Mouse (Mus musculus) lung, embryonic 15.5 days (tissue): ENCODE measurements around the gene Kcnq5. TPM values are rescaled to one million over a fixed set of nuclear protein-coding genes. Genes with fewer than 3 reads are reported as not detected.
"Not testable (repeated sequence)": the region's sequence is repeated elsewhere in the genome, so short reads cannot be mapped to it uniquely, and the experiment has no call there.

ENCODE experiments used
- ATAC-seq: fragments of 200-750 bp; cut with Nextera tagmentation; 2 replicates; pipeline ENCODE4 v1.8.0; 2017; ENCODE audit warnings: moderate number of reproducible peaks, borderline replicate concordance; ENCODE audit not compliant: low FRiP score, low TSS enrichment; ENCODE audit errors: extremely low read depth
- H3K27ac ChIP-seq: fragments of 300-500 bp; sonication (generic); 2 replicates; pipeline ENCODE4 v1.5.1; 2015; ENCODE audit warnings: moderate library complexity, mild to moderate bottlenecking, inconsistent platforms
- H3K27me3 ChIP-seq: fragments of 300-500 bp; sonication (generic); 2 replicates; pipeline ENCODE4 v1.6.1; 2015; ENCODE audit warnings: inconsistent platforms
- H3K36me3 ChIP-seq: fragments of 300-500 bp; sonication (generic); 2 replicates; pipeline ENCODE4 v1.6.1; 2015; ENCODE audit warnings: inconsistent platforms
- H3K4me1 ChIP-seq: fragments of 300-500 bp; sonication (generic); 2 replicates; pipeline ENCODE4 v1.6.1; 2015; ENCODE audit warnings: inconsistent platforms
- H3K4me2 ChIP-seq: fragments of 300-500 bp; sonication (generic); 2 replicates; pipeline ENCODE4 v1.6.1; 2015; ENCODE audit warnings: inconsistent platforms, mild to moderate bottlenecking, moderate library complexity
- H3K4me3 ChIP-seq: fragments of 300-500 bp; sonication (generic); 2 replicates; pipeline ENCODE4 v1.5.1; 2015; ENCODE audit warnings: mild to moderate bottlenecking, inconsistent platforms
- H3K9ac ChIP-seq: fragments of 300-500 bp; sonication (generic); 2 replicates; pipeline ENCODE4 v1.6.1; 2015; ENCODE audit warnings: inconsistent platforms
- H3K9me3 ChIP-seq: fragments of 300-500 bp; sonication (generic); 2 replicates; pipeline ENCODE4 v1.6.1; 2016; ENCODE audit warnings: inconsistent platforms
- WGBS: fragments of 180-500 bp; shearing (Covaris S2); methylation state at CpG from one replicate; pipeline ENCODE4 v1.1.7; 2015; 5-methylcytosine and 5-hydroxymethylcytosine counted together
- polyA plus RNA-seq: library from polyadenylated mRNA; unstranded; fragments of >200 nt; fragmentation: Nextera tagmentation; extraction: Ambion mirVana; gene quantifications from 2 replicates; pipeline ENCODE4 v1.2.1, GENCODE M21; 2015

Kcnq5 gene
- polyA plus RNA-seq, 1 experiment from 2014 or later: 1.5 TPM

DNA sequence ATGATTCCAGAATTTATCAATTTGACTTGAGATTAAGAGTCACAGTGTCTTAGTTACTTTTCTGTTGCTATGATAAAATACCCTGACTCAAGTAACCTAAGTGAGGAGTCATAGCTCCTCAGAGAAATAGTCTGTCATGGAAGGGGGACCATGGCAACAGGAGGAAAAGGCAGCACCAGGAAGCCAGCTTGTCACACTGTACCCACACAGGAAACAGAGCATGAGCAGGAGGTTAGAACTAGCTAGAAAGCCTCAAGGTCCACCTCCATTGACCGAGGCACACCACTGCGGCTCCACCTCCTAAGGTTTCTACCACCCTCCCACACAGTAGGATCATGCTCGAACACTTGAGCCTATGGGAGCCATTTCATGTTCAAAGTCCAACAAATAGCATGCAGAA lies 343.0 kb downstream of the Kcnq5 start:
- no peak for ATAC-seq
- no peaks in the 10 kb centered on the region for H3K36me3 ChIP-seq
- no peaks in the 10 kb centered on the region for H3K9me3 ChIP-seq
- no peak overlapping the region for H3K27ac ChIP-seq
- no peaks in the 10 kb centered on the region for H3K4me1 ChIP-seq
- no peak overlapping the region for H3K4me2 ChIP-seq
- H3K27me3 ChIP-seq: no peaks in the 10 kb centered on the region
- no peak overlapping the region for H3K4me3 ChIP-seq
- H3K9ac ChIP-seq: no peak overlapping the region
- WGBS: 91% methylated on average over 3 of the region's 3 CpGs

DNA sequence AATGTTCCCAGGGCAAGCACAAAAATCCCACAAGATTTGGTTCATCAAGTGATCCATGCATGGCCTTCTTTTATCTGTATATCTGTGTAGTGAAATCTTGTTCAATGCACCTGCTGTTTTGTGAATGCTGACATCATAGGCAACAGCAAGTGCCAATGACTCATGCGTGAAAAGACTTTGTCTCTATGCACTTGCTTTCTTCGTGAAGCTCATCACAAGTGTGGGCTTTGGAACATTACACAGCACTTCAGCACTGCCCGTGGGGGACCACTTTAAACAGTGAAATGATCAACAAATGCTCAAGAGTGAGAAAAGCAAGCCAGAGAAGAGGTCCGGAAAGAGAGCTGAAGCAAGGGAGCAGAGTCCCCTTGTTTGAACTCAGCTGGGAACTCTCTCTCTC lies 345.1 kb downstream of the Kcnq5 start:
- Histone ChIP-seq H3K9ac (no peak overlapping the region), H3K4me1 (no peaks in the 10 kb centered on the region), H3K27me3 (no peaks in the 10 kb centered on the region), H3K4me2 (no peak overlapping the region), H3K27ac (no peak overlapping the region), H3K4me3 (no peak overlapping the region), H3K36me3 (no peaks in the 10 kb centered on the region), H3K9me3 (no peaks in the 10 kb centered on the region)
- 60% methylated on average over 4 of the region's 4 CpGs for WGBS
- no peak for ATAC-seq

DNA sequence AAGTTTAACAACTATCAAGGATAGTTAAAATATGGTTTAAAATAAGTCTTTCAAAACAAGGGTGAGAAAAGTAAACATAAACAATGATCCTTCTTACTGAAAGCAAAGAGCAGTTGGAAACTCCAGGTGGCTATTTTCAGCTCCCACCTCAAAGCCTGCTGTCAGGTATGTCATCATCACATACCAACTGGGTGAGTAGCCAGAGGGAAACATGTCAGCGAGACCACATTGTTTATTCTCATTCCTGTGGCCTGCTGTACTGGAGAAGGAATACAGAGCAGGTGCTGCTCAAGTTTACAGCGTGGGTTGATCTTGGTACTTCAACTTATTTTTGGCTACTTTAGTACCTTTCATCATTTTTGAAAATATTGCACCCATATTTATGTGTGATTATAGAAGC lies 347.8 kb downstream of the Kcnq5 start:
- H3K4me2 ChIP-seq: no peak overlapping the region
- H3K27ac ChIP-seq: no peak overlapping the region
- no peaks in the 10 kb centered on the region for H3K9me3 ChIP-seq
- H3K36me3 ChIP-seq: no peaks in the 10 kb centered on the region
- H3K27me3 ChIP-seq: no peaks in the 10 kb centered on the region
- H3K9ac ChIP-seq: no peak overlapping the region
- no peak for ATAC-seq
- H3K4me1 ChIP-seq: no peaks in the 10 kb centered on the region
- H3K4me3 ChIP-seq: no peak overlapping the region
- WGBS: 13% methylated on average over 2 of the region's 2 CpGs

DNA sequence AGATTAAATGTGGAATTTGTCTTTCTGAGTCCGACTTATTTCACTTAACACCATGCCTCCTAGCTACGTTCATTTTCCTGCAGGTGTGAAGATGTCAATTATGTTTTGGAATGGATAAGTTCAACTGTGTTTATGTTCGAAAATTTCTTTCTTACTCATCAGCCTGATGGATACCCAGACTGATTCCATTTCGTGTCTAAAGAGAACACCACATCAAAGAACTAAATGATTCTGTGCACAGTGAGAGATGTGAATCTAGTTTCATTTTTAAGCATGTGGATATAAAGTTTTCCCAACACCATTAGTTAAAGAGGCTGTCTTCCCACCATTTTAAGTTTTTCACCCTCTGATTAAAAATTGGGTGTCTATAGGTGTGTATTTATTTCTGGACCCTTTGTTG lies 357.7 kb downstream of the Kcnq5 start:
- Histone ChIP-seq H3K9ac (no peak overlapping the region), H3K27ac (no peak overlapping the region), H3K4me2 (no peak overlapping the region), H3K36me3 (no peaks in the 10 kb centered on the region), H3K9me3 (no peaks in the 10 kb centered on the region), H3K4me3 (no peak overlapping the region), H3K27me3 (no peaks in the 10 kb centered on the region), H3K4me1 (no peaks in the 10 kb centered on the region)
- no peak for ATAC-seq
- WGBS: 62% methylated on average over 4 of the region's 4 CpGs

DNA sequence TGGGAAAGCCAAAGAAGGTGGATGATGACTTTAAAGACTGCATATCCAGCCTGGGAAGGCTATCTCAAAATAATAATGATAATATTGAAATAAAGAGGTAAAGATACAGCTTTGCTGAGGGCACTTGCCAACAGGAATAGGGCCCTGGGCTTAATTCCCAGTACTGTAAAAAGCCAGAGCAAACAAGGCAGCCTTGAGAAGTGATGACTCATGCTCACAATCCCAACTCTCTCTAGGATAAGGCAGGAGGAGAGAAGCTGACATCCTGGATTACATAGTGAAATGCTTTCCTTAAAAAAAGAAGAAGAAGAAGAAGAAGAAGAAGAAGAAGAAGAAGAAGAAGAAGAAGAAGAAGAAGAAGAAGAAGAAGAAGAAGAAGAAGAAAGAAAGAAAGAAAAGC lies 359.2 kb downstream of the Kcnq5 start:
- Histone ChIP-seq H3K9ac (no peak overlapping the region), H3K36me3 (no peaks in the 10 kb centered on the region), H3K27me3 (no peaks in the 10 kb centered on the region), H3K4me1 (no peaks in the 10 kb centered on the region), H3K4me2 (no peak overlapping the region), H3K9me3 (no peaks in the 10 kb centered on the region), H3K27ac (no peak overlapping the region), H3K4me3 (no peak overlapping the region)
- ATAC-seq: no peak

DNA sequence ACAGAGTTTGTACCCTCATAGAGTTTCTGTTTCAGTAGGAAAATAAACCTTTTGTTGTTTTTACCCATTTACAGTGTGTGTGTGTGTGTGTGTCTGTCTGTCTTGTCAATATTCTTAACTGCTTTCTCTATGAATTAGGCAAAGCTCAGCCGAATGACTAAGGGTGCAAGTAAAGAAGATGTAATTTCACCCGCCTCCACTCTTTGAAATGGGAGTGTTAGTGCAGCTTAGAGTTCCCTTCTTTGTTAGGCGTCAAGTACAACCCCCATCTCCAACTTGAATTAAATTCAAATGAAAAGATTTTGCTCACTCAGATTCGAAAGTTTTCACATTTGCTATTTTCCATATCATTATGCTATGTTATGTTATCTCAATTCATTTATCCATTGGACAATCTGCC lies 361.1 kb downstream of the Kcnq5 start:
- Histone ChIP-seq H3K4me1 (no peaks in the 10 kb centered on the region), H3K4me2 (no peak overlapping the region), H3K27ac (no peak overlapping the region), H3K4me3 (no peak overlapping the region), H3K9ac (no peak overlapping the region), H3K36me3 (no peaks in the 10 kb centered on the region), H3K9me3 (no peaks in the 10 kb centered on the region), H3K27me3 (no peaks in the 10 kb centered on the region)
- 80% methylated on average over 4 of the region's 4 CpGs for WGBS
- no peak for ATAC-seq

DNA sequence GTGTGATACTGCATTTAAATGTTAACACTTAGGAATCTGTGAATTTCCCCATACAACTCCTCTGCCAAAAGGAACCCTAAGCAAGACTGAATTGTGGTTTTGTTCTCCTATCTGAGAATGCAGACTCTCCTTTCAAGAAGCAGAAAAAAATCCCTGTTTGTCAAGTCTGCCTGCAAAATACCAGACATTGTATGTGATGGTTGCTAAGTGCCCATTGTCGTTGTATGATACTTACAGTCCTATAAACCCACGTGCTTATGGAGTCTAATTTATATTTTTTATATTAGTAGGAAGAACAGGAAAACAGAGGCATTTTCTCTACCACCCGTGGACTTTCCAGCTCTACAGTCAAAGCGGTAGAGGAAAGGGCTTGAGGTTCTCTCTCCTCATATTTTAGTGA lies 367.9 kb downstream of the Kcnq5 start:
- no peak overlapping the region for H3K27ac ChIP-seq
- H3K4me2 ChIP-seq: no peak overlapping the region
- ATAC-seq: no peak
- WGBS: 48% methylated on average over 4 of the region's 4 CpGs
- no peaks in the 10 kb centered on the region for H3K9me3 ChIP-seq
- no peaks in the 10 kb centered on the region for H3K27me3 ChIP-seq
- H3K9ac ChIP-seq: no peak overlapping the region
- H3K4me1 ChIP-seq: no peaks in the 10 kb centered on the region
- no peaks in the 10 kb centered on the region for H3K36me3 ChIP-seq
- no peak overlapping the region for H3K4me3 ChIP-seq

DNA sequence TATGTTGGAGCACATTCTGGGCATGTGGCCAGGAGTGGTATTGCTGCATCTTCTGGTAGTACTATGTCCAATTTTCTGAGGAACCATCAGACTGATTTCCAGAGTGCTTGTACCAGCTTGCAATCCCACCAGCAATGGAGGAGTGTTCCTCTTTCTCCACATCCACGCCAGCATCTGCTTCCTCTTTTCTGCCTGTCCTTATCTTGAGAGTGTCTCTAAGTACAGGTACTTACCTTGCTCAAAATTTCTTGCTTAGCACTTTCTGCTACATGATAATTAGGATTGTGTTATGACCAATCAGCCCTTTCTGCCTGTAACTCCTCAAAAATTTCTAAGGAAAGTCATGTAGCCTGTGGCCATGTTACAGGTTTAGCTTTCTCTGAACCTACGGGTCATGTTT lies 394.3 kb downstream of the Kcnq5 start:
- not testable (repeated sequence) for H3K9me3 ChIP-seq, ATAC-seq, H3K4me1 ChIP-seq, H3K4me3 ChIP-seq, H3K9ac ChIP-seq, H3K36me3 ChIP-seq, H3K27ac ChIP-seq, H3K27me3 ChIP-seq, H3K4me2 ChIP-seq
- WGBS: 79% methylated on average over 2 of the region's 2 CpGs

DNA sequence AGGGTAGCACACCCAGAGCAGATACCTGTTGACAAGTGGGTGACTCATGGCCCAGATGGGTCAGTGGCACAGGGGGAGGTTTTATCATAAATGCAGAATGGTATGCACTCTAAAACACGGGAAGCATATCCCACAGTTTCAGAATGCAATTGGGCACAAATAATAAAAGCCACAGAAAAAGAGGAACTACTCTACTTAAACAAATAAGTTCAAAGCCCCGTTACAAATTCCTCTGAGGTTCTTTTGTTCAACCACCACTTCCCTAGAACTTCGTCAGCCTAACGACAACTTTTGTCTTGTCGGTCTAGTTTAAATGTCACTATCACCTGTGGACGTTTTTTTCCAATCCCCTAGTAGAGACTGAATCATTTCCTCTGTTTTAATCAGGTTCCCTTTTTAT lies 407.1 kb downstream of the Kcnq5 start:
- Histone ChIP-seq H3K9ac (no peak overlapping the region), H3K4me2 (no peak overlapping the region), H3K27ac (no peak overlapping the region), H3K4me1 (no peaks in the 10 kb centered on the region), H3K9me3 (no peaks in the 10 kb centered on the region), H3K27me3 (no peaks in the 10 kb centered on the region), H3K4me3 (no peak overlapping the region), H3K36me3 (no peaks in the 10 kb centered on the region)
- no peak for ATAC-seq
- 66% methylated on average over 6 of the region's 6 CpGs for WGBS

DNA sequence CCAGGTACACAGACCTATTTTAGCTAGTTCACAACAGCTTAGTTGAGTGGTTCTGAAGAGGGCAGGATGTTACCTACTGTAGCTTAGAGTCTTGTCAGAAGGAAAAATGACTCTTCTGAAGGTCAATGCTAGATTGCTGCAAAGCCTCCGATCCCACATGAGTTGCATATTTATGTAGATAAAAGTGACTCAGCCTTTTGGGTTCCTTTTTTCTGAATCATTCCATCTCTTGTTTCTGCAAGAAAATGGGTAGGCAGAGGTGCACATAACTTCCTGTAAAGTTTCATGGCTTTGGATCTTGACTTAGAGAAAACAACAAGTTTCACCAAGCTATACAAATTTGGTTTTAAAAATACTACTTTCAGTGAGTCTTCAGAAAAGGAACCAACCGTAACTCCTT lies 409.0 kb downstream of the Kcnq5 start:
- Histone ChIP-seq H3K4me2 (no peak overlapping the region), H3K27ac (no peak overlapping the region), H3K9ac (no peak overlapping the region), H3K36me3 (no peaks in the 10 kb centered on the region), H3K4me3 (no peak overlapping the region), H3K27me3 (no peaks in the 10 kb centered on the region), H3K4me1 (no peaks in the 10 kb centered on the region), H3K9me3 (no peaks in the 10 kb centered on the region)
- ATAC-seq: no peak
- 89% methylated on average over 2 of the region's 2 CpGs for WGBS

DNA sequence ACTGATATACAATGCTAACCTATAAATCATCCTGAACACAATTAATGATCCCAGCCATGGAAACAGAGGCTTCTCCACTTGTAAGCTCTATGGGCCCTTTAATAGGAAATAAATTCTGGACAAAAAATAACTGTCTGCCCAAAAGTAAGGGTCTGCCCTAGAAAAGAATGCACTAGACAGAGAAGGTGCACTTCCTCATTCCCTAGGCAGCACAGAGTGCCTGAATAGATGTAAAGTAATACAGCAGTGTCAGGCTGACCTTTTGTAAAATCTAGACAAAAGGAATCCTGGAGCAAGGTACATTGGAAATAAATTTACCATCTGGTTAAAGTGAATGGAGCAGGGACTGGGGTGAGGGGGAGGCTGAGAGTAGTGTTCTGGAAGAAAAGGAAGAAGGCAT lies 417.8 kb downstream of the Kcnq5 start:
- no peaks in the 10 kb centered on the region for H3K4me1 ChIP-seq
- H3K27ac ChIP-seq: no peak overlapping the region
- no peak overlapping the region for H3K4me2 ChIP-seq
- H3K9me3 ChIP-seq: no peaks in the 10 kb centered on the region
- no peak overlapping the region for H3K9ac ChIP-seq
- no peaks in the 10 kb centered on the region for H3K27me3 ChIP-seq
- H3K4me3 ChIP-seq: no peak overlapping the region
- no peaks in the 10 kb centered on the region for H3K36me3 ChIP-seq
- no peak for ATAC-seq

DNA sequence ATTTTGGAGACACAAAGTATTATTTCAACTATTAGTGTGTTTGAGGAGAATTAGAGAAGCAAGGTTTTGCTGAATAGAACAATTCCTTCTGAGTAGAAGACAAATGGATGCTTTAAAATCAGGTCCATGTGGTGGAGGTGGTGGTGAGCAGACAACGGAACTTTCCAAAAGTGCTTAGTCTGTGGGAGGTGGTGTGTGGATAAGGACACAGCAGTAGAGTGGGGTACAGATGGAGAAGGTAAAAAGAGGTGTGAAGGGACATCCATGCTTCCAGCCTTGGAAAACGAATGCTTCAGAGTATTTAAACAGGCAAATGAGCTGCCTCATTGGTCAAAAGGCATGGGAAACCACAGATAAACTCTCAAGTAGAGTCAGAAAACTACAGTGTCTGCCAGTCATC lies 422.3 kb downstream of the Kcnq5 start:
- no peaks in the 10 kb centered on the region for H3K9me3 ChIP-seq
- H3K4me2 ChIP-seq: no peak overlapping the region
- WGBS: 61% methylated on average over 2 of the region's 2 CpGs
- H3K27me3 ChIP-seq: no peaks in the 10 kb centered on the region
- ATAC-seq: no peak
- H3K4me3 ChIP-seq: no peak overlapping the region
- H3K36me3 ChIP-seq: no peaks in the 10 kb centered on the region
- H3K27ac ChIP-seq: no peak overlapping the region
- H3K9ac ChIP-seq: no peak overlapping the region
- H3K4me1 ChIP-seq: no peaks in the 10 kb centered on the region

DNA sequence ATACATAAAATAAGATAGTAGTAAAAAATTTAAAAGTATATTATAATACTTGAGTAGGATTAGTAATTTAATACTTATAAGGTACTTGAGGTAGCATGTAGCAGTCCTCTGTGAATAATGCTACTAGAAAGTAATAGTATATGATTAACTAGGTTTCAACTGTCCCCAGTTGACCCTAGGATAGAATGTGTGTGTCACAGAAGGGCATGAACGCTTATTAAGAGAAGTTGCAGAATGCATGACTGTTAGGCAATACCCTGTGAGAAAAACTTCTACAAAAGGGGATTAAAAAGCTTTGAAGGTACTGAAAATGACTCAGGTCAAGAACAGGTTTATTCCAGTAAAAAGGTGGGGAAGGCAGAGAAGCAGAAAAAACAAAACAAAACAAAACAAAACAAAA lies 430.9 kb downstream of the Kcnq5 start:
- ATAC-seq: no peak
- H3K27ac ChIP-seq: no peak overlapping the region
- WGBS: 50% methylated on average over 1 of the region's 1 CpGs
- no peak overlapping the region for H3K9ac ChIP-seq
- H3K9me3 ChIP-seq: no peaks in the 10 kb centered on the region
- no peak overlapping the region for H3K4me2 ChIP-seq
- no peak overlapping the region for H3K4me3 ChIP-seq
- H3K27me3 ChIP-seq: no peaks in the 10 kb centered on the region
- H3K4me1 ChIP-seq: no peaks in the 10 kb centered on the region
- H3K36me3 ChIP-seq: no peaks in the 10 kb centered on the region
